Mouse (Mus musculus) liver (tissue): ENCODE measurements at regions not wholly inside any gene's neighbourhood (a gene's known extent, or its start where the extent isn't known, plus 50 kb on each side); places are given as distances from the start of the nearest gene placed in this dataset.

ENCODE experiments used
- DNase-seq: peaks from one replicate; pipeline ENCODE4 v3.0.0-alpha.2; 2020; ENCODE audit warnings: mixed read lengths

DNA sequence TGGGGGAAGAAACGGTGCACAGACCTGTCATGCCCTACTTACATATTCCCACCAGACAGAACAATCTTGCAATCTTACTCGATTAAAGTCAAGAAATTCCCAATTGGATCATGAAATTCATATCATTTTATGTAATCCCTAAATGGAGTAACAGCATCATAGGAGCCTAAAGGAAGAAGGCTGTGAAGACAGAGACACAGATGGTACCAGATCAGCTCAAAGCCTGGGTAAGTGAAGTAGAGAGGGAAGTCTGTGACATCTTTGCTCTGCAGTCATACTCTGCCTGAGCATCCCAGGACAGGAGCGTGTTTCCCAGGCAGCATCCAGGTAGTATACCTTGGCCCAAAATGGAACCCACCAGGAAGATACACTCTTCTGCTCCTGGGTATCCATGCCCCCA, 108.6 kb downstream of the Diras2 start:
- DNase-seq, result no peak

DNA sequence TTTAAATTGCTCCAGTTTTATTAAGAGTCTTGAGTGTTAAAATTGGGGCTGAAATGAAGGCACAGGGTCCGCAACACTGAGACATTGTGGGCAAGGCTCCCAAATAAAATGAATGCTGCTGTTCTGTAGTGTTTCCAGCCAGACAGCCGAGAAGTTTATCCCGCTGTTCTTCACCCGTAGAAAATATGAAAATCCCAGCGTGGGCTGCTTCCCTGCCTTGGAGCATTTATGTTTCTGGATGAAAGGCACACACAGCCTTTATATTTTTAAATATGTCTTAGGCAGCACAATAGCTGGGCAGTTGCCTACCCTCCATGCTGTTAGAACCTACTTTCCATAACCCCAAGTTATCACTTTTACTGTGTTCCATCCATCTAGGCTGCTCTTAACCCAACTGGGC, 102.6 kb downstream of the Diras2 start:
- no peak for DNase-seq

DNA sequence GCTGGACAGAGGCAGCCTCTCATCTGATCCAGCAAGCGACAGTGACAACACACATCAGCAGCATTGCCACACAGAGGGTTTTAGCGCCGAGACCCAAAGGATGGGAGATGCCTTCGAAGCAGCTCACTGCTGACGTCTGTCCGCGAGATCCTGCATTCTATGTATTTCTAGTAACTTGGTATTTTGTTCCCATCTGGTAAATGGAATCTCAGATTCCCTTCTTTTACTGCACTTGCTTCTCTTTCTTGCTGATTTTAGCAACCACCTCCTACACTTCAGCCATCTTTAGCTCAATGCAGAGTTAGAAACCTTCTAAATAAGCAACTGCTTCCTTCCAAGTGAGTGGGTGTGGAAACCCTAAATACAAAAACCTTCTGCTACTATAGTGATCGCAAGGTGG, 94.3 kb downstream of the Diras2 start:
- no peak for DNase-seq

DNA sequence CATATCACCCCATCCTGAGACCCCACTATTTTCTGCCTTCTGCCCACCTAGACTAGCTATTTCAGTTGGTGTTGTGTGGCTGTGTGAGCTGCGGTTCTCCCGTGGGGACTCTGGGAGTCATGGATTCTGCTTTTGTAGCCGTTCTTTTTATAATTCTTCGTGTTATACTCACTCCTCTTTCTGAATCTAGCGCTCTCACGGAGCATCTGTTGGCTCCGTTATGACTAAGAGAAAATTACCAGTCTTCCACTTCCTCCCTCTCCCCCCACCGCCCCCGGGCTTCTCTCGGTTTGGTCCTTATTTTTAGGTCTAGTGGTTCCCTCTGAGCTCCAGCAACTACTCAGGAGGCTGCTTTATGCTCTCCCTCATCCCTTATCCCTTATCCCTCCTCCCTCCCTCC, 85.6 kb downstream of the Diras2 start:
- no peak for DNase-seq

DNA sequence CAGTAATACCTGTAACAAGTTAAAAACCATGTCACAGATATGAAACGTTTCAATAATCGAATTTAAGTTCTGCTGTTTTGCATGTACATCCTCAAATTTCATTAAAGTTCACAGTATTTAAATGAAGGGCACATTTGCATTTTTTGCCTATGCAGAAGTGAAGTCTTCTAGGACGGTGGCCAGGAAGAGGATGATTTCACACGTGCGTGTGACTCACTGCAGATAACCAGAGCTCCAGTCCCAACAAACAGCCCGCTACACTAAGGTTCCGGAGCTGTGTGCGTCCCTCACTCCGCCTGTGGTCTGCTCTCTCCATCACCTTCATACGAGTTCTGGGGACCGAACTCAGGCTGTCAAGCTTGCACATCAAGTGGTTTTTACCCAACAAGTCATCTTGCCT, 82.2 kb downstream of the Diras2 start:
- no peak for DNase-seq

DNA sequence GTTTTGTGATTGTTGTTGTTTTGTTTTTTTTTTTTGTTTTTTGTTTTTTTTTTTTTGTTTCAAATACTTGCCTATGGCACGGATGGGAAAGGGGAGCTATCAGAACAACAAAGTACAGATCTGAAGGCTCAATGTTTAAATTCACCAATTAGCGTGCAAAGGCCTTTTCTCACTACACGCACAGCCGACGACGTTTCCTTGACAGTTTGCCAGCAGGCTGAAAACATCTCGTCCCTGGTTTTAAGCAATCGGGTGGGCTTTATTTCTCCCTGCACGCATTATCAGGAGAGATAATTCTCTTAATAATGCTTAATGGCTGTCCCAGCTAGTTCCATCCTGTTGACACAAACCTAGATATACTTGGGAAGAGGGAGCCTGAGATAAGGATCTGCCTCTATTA, 79.6 kb downstream of the Diras2 start:
- DNase-seq, result no peak

DNA sequence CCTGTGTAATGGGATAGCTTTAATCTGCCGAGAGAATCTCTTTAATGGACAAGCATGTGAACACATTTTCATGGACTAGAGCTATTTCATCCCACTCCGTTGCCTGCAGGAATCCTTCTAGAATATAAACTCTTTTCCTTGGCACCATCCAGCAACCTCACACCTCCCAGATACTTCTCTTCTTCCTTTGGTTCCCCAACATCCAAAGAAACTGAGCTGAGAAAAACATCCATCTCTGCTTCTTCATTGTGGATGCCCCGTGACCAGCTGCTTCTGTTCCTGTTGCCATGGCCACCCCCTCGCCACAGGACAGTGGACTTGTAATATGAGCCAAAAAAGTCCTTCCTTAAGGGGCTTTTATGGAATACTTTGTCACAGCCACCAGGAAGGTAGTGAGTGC, 78.8 kb downstream of the Diras2 start:
- no peak for DNase-seq
